Mouse (Mus musculus) hindbrain, embryonic 16.5 days (tissue): ENCODE measurements around the gene Pld4. TPM values are rescaled to one million over a fixed set of nuclear protein-coding genes. Genes with fewer than 3 reads are reported as not detected.

ENCODE experiments used
- microRNA-seq: library from miRNA; unstranded; fragments of <30 nt; microRNA quantifications from one replicate; pipeline ENCODE4, GENCODE M21; 2017
- polyA plus RNA-seq: library from polyadenylated mRNA; unstranded; fragments of >200 nt; fragmentation: Nextera tagmentation; extraction: Ambion mirVana; gene quantifications from 2 replicates; pipeline ENCODE4 v1.2.1, GENCODE M21; 2015

The Pld4 gene
- polyA plus RNA-seq, 1 experiment from 2014 or later: 5.6 TPM

Small RNA genes within 50 kb of the gene (microRNA-seq; reads per million reads assigned to microRNA genes)
- 1.9 reads per million for gene Mir6940

Other genes with a start within 250 kb of the Pld4 start
- gene Tmem179, start 243.9 kb upstream of the Pld4 start, polyA plus RNA-seq: 92.7 and 96.1 TPM in 2 replicates
- gene Inf2, start 171.9 kb upstream of the Pld4 start, polyA plus RNA-seq: 1.0 and 1.1 TPM in 2 replicates
- 7.7 and 7.9 TPM in 2 replicates for gene Adssl1, start 140.6 kb upstream of the Pld4 start, polyA plus RNA-seq
- 48.1 and 57.5 TPM in 2 replicates for gene Siva1, start 116.0 kb upstream of the Pld4 start, polyA plus RNA-seq
- gene Akt1, start 85.8 kb upstream of the Pld4 start, polyA plus RNA-seq: 55.6 and 62.3 TPM in 2 replicates
- gene Zbtb42, start 81.8 kb upstream of the Pld4 start, polyA plus RNA-seq: 2.4 and 4.0 TPM in 2 replicates
- 29.5 and 30.6 TPM in 2 replicates for gene Cep170b, start 40.2 kb upstream of the Pld4 start, polyA plus RNA-seq
- gene Ahnak2, start 42.0 kb downstream of the Pld4 start, polyA plus RNA-seq: 3.4 and 3.7 TPM in 2 replicates
- gene Clba1, start 48.3 kb downstream of the Pld4 start, polyA plus RNA-seq: 21.7 and 24.2 TPM in 2 replicates
- gene Cdca4, start 68.8 kb downstream of the Pld4 start, polyA plus RNA-seq: 31.3 and 36.7 TPM in 2 replicates
- gene Gpr132, start 107.6 kb downstream of the Pld4 start, polyA plus RNA-seq: 0.08 TPM in 1 of 2 replicates, not detected in the other
- gene Jag2, start 169.1 kb downstream of the Pld4 start, polyA plus RNA-seq: 10.7 and 11.1 TPM in 2 replicates
- gene Nudt14, start 181.5 kb downstream of the Pld4 start, polyA plus RNA-seq: 54.2 and 57.3 TPM in 2 replicates
- gene Btbd6, start 215.8 kb downstream of the Pld4 start, polyA plus RNA-seq: 54.3 and 55.8 TPM in 2 replicates
- gene Brf1, start 240.0 kb downstream of the Pld4 start, polyA plus RNA-seq: 40.5 and 43.1 TPM in 2 replicates